In genomic region chr3:151988221-151988620, GRCm38 (mm10) we compare ENCODE assay signal across 22 mouse cellular contexts.
DNase-seq lines count a peak whose midpoint lies in the region; TF ChIP-seq lines count a peak whose summit lies in the region.
"Had no signal": no experiment of that assay in that cellular context is flagged by ENCODE, and none has a peak within 500 bp of the region (broad histone marks: within the 10 kb centered on the region; RNA-seq: fewer than 3 reads in every experiment).

No protein-coding gene starts in this region.

- H3K27ac ChIP-seq in ES-E14 (ENCODE audit: insufficient read depth, low read depth, low read length, poor library complexity, severe bottlenecking), result no peak overlapping the region
- H3K27ac ChIP-seq: forebrain, embryonic 10.5 days; forebrain, embryonic 15.5 days; heart, embryonic 10.5 days; hindbrain, embryonic 13.5 days; hindbrain, postnatal 0 days had no signal

- H3K9ac ChIP-seq in ES-E14 (ENCODE audit: insufficient read depth, low read depth, low read length, poor library complexity, severe bottlenecking), result no peak overlapping the region
- H3K9ac ChIP-seq: forebrain, embryonic 15.5 days; hindbrain, embryonic 13.5 days had no signal

- no peaks in the 10 kb centered on the region for H3K9me3 ChIP-seq in ES-E14 (ENCODE audit: control insufficient read depth, insufficient read depth, low read depth, low read length)
- H3K9me3 ChIP-seq: forebrain, embryonic 10.5 days; forebrain, embryonic 15.5 days; heart, embryonic 10.5 days; hindbrain, embryonic 13.5 days had no signal

- no peak overlapping the region for H3K4me3 ChIP-seq in ES-E14 (ENCODE audit: insufficient read depth in 1 of 2, low read depth in 1 of 2, low read length in 2 of 2, poor library complexity in 1 of 2, severe bottlenecking in 1 of 2)
- H3K4me3 ChIP-seq: forebrain, embryonic 10.5 days; forebrain, embryonic 15.5 days; heart, embryonic 10.5 days; hindbrain, embryonic 13.5 days had no signal

- in situ Hi-C loops in ES-E14 (cut with MboI; ENCODE audit: low sequenced_read_pairs in 2 of 2, unreplicated experiment in 2 of 2), result no loop called here

- DNase-seq in embryo, embryonic 11 days, result peak; percentile 7
- DNase-seq in embryo, embryonic 10 days (ENCODE audit: low spot score), result no peak
- peak; percentile 64 for DNase-seq in 3T3-L1 (ENCODE audit: low read depth, low spot score)
- peak; percentile 17 for DNase-seq in ES-E14 (ENCODE audit: low read depth, low spot score)
- peak; percentile 49 for DNase-seq in ZHBTc4 (ENCODE audit: low read depth, low spot score)
- no peak for DNase-seq in left cerebral cortex, postnatal 36 days (ENCODE audit: low spot score in 2 of 2)
- DNase-seq in right cerebral cortex, postnatal 4 days, result no peak
- no peak for DNase-seq in spleen, adult 12 weeks (ENCODE audit: low spot score)
- DNase-seq: adrenal gland, postnatal 14 days; cerebellum, adult 11-12 months; cerebellum, adult 9-10 months; cerebellum, postnatal 25 days; gastrocnemius, postnatal 10 days; heart, adult 18-20 months; heart, postnatal 10 days; heart, postnatal 4 days; kidney, adult 11 months had no signal

- intact Hi-C loops in left cerebral cortex, postnatal 36 days (cut with DNase I), result no loop called here

- H3K36me3 ChIP-seq in ES-E14 (ENCODE audit: control insufficient read depth, insufficient read depth, low read length, poor library complexity, severe bottlenecking), result no peaks in the 10 kb centered on the region
- H3K36me3 ChIP-seq: forebrain, embryonic 10.5 days; forebrain, embryonic 15.5 days; heart, embryonic 10.5 days; hindbrain, embryonic 13.5 days had no signal

- no peaks in the 10 kb centered on the region for H3K4me1 ChIP-seq in ES-E14 (ENCODE audit: control insufficient read depth in 2 of 2, insufficient read depth in 2 of 2, low read length in 2 of 2, poor library complexity in 1 of 2)
- H3K4me1 ChIP-seq: forebrain, embryonic 10.5 days; forebrain, embryonic 15.5 days; heart, embryonic 10.5 days; hindbrain, embryonic 13.5 days had no signal

TF ChIP-seq in ES-E14, 5 proteins besides CTCF, POLR2A, EP300 and RAD21:
- no peak for TF ChIP-seq HCFC1 (IDR thresholded peaks at IDR 0.05; ENCODE audit: borderline replicate concordance, insufficient read depth, low read length)
- TF ChIP-seq CHD2 (IDR thresholded peaks at IDR 0.05; ENCODE audit: low read depth, low read length), result no peak
- no peak for TF ChIP-seq MAFK (IDR thresholded peaks at IDR 0.05; ENCODE audit: insufficient read depth, low read depth, low read length)
- no peak for TF ChIP-seq ZC3H11A (IDR thresholded peaks at IDR 0.05; ENCODE audit: borderline replicate concordance, low read depth, low read length)
- no peak for TF ChIP-seq ZNF384 (IDR thresholded peaks at IDR 0.05; ENCODE audit: low read depth, low read length)

Comparison
In these comparisons a context has a peak if more than half of its experiments do, and no peak if none do; other contexts are left out.
1. DNase-seq: peak in embryo, embryonic 11 days (single experiment), 3T3-L1 (single experiment), ES-E14 (single experiment) and ZHBTc4 (single experiment); none in embryo, embryonic 10 days (single experiment), left cerebral cortex, postnatal 36 days (0 of 2), right cerebral cortex, postnatal 4 days (single experiment) and spleen, adult 12 weeks (single experiment).